In the genomic region with DNA sequence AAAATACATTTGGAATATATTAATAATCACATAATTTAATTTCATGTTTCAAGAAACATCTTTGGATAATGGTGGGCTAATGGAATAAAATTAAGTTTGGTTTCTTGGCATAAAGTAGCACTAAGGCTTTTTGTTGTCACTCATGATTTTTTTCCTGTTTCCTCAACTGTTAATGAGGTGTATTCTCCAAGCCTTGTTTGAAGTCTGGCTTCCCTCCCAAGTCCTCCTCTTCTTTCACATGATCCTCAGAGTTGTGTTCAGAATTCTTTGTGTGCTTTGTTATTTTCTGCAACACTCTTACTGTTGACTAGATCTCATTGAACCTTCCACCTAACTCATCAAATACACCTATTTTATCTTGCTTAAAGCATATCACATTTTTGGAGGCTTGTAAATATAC, we compare ENCODE assay signal across 18 mouse cellular contexts.
DNase-seq lines count a peak whose midpoint lies in the region; ATAC-seq and TF ChIP-seq lines count a peak whose summit lies in the region.
"Had no signal": no experiment of that assay in that cellular context is flagged by ENCODE, and none has a peak within 500 bp of the region (broad histone marks: within the 10 kb centered on the region; RNA-seq: fewer than 3 reads in every experiment).

No protein-coding gene starts in this region.

- no peak for TF ChIP-seq CTCF in layer of hippocampus, adult 2 months (conservative IDR thresholded peaks at IDR 0.05)
- TF ChIP-seq CTCF in brain, embryonic 14.5 days (IDR thresholded peaks at IDR 0.05; ENCODE audit: borderline replicate concordance, extremely low read depth, insufficient read depth, insufficient read length): no peak

- ATAC-seq in lung, embryonic 16.5 days (ENCODE audit: low read depth): 0 out of 2 replicates have a peak, but pooled peaks have one; percentile 51
- no peak for ATAC-seq in inflammation-experienced regulatory T-cells, adult 6 months
- ATAC-seq: forebrain, embryonic 15.5 days; forebrain, postnatal 0 days had no signal

- no peak for TF ChIP-seq POLR2A in brain, embryonic 14.5 days (IDR thresholded peaks at IDR 0.05; ENCODE audit: borderline replicate concordance, extremely low read depth, insufficient read depth, insufficient read length, poor library complexity, severe bottlenecking)

- no peaks in the 10 kb centered on the region for H3K27me3 ChIP-seq in lung, embryonic 16.5 days (ENCODE audit: control insufficient read depth, insufficient read depth, low read depth, low read length)
- H3K27me3 ChIP-seq: embryonic facial prominence, embryonic 12.5 days; forebrain, embryonic 15.5 days had no signal

- H3K9me3 ChIP-seq in lung, embryonic 16.5 days (ENCODE audit: control insufficient read depth, low read length): 0 out of 2 replicates have a peak, but pooled peaks cover 3% of the 10 kb centered on the region
- H3K9me3 ChIP-seq: embryonic facial prominence, embryonic 10.5 days; embryonic facial prominence, embryonic 12.5 days; forebrain, embryonic 15.5 days had no signal

- H3K9ac ChIP-seq in lung, embryonic 16.5 days (ENCODE audit: low read length): no peak overlapping the region
- H3K9ac ChIP-seq: embryonic facial prominence, embryonic 12.5 days; forebrain, embryonic 15.5 days; forebrain, postnatal 0 days had no signal

- H3K4me1 ChIP-seq in lung, embryonic 16.5 days (replicated peaks; ENCODE audit: control insufficient read depth, insufficient read depth, low read length): no peaks in the 10 kb centered on the region; the same call in 1 of the 2 replicates
- H3K4me1 ChIP-seq: embryonic facial prominence, embryonic 10.5 days; embryonic facial prominence, embryonic 12.5 days; forebrain, embryonic 15.5 days had no signal

- no peak for DNase-seq in layer of hippocampus, adult 2 months (ENCODE audit: low spot score in 2 of 2)
- no peak for DNase-seq in layer of hippocampus, adult 9-11 months
- DNase-seq in lung, postnatal 14 days: no peak
- DNase-seq in brain, embryonic 14.5 days (ENCODE audit: low read depth): peak; percentile 43
- DNase-seq: adrenal gland, adult 2 months; adrenal gland, postnatal 10 days; adrenal gland, postnatal 25 days; cerebellum, adult 11-12 months; cerebellum, adult 2 months; cerebellum, adult 9-10 months; cerebellum, postnatal 10 days; cerebellum, postnatal 25 days; forebrain, postnatal 0 days had no signal

- H3K4me3 ChIP-seq in layer of hippocampus, adult 2 months: no peak overlapping the region
- no peak overlapping the region for H3K4me3 ChIP-seq in lung, embryonic 16.5 days (ENCODE audit: low read length)
- H3K4me3 ChIP-seq: embryonic facial prominence, embryonic 10.5 days; embryonic facial prominence, embryonic 12.5 days; forebrain, embryonic 15.5 days had no signal

- no peak overlapping the region for H3K4me2 ChIP-seq in lung, embryonic 16.5 days (ENCODE audit: low read depth, low read length)
- H3K4me2 ChIP-seq: embryonic facial prominence, embryonic 12.5 days; forebrain, embryonic 15.5 days had no signal

- peak overlapping the region; percentile 86 for H3K27ac ChIP-seq in layer of hippocampus, adult 2 months
- H3K27ac ChIP-seq in lung, embryonic 16.5 days (ENCODE audit: low read length): no peak overlapping the region
- H3K27ac ChIP-seq: embryonic facial prominence, embryonic 10.5 days; embryonic facial prominence, embryonic 12.5 days; forebrain, embryonic 15.5 days had no signal

- H3K36me3 ChIP-seq in lung, embryonic 16.5 days (ENCODE audit: control insufficient read depth, insufficient read depth, low read length): no peaks in the 10 kb centered on the region
- H3K36me3 ChIP-seq: embryonic facial prominence, embryonic 10.5 days; embryonic facial prominence, embryonic 12.5 days; forebrain, embryonic 15.5 days had no signal
